Mouse (Mus musculus) monocyte, adult 2 months (primary cell): ENCODE results near the gene S1pr4.

Experiments
- DNase-seq, 2 experiments: peaks; one replicate each; pipeline ENCODE4 v3.0.0; 2022; ENCODE audit warnings: low spot score in 2 of 2, low read depth in 1 of 2

The S1pr4 gene

GRCm38 (mm10) chr10:81500032-81500431 is at the start of gene S1pr4:
Gene S1pr4, minus strand, starts transcription at chr10:81500132.
- no peak for DNase-seq

GRCm38 (mm10) chr10:81548944-81549343 is 49.0 kb upstream of the S1pr4 start:
- DNase-seq = no peak

- no peak for DNase-seq
Measured at GRCm38 (mm10) chr10:81546788-81547571, 47.0 kb upstream of the S1pr4 start.

DNA sequence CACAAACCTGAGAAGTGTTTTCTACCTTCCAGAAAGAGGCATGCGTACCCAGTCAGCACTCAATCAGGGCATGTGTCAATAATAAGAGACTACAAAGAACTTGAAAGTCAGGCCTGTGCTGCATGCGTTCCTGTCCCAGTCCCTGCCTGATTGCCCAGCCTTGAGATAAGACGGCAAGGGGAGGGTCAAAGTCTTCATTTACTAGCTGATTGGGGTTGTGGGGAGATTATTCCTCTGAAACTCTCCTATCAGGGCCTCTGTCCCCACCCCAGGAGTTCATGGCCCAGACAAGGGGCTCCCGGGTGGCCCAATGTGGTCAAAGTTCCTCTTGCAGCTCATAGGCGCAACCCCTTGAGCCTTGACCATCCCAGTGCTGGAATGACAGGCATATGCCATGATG is 46.4 kb upstream of the S1pr4 start:
- no peak for DNase-seq

DNA sequence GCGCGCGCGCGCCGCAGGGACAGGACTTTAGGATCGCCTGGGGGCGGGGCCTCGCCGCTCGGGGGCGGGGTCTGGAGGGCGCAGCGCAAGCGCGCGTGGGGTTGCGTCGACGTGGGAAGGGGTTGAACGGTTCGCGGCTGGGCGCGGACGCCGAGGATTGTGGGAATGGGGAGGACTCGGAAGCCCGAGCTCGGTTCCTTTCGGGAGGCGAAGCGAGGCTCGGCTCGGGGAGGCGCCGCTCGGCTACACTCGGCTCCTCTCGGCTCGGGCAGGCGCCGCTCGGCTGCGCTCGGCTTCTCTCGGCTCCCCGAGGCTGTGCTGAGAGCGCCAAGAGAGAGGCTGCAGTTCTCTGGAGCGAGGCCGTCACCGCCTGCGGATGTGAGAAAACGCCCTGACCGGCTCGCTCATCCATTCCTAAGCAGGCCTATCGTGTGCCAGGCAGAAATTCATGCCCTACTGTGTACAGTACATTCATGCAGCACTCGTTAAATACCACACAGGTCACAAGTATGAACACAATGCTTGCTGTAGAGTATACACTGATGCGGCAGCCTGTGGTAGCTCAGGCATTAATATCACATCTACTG is 45.3 kb upstream of the S1pr4 start, which contains the start of gene Gna11:
Gna11 (minus strand) TSS at position 30 of the 587 bp plus-strand sequence.
- peak; percentile 98 to 99 for DNase-seq

- no peak for DNase-seq
Measured at GRCm38 (mm10) chr10:81544296-81545160, 44.6 kb upstream of the S1pr4 start.

- DNase-seq = no peak
Measured at GRCm38 (mm10) chr10:81543633-81544032, 43.7 kb upstream of the S1pr4 start.

DNA sequence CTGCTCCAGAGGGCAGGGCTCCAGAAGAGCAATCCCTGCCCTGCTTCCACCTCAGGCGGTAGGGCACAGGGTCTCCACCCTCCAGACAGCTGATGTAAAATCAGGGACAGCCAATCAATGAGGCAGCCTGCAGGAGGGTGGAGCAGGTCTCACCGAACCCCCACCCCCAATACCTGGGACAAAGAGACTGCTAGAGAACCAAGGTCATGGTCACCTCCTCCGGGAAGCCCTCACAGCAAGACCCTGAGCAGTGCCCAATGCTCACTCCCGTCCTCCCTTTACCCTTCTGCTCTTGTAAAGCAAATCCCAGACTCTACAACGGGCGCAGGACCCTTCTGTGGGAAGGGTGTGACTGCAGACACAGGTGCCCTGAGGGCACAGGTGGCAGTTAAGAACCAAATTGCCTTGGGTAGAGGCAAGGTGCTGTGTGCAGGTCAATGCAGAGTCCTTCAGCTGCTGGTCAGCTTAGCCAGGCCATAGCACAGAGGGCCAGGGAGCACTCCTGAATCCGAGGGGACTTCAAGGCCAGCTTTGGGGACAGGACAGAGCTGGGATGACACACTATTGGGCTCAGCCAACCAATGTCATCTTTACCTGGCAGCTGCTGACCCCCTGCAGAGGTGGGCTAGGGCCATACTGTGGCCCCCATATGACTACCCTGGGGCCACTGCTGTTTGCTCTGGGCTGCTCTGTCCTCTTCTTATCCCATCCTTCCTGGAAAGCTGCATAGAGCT is 43.0 kb upstream of the S1pr4 start:
- DNase-seq = no peak

DNA sequence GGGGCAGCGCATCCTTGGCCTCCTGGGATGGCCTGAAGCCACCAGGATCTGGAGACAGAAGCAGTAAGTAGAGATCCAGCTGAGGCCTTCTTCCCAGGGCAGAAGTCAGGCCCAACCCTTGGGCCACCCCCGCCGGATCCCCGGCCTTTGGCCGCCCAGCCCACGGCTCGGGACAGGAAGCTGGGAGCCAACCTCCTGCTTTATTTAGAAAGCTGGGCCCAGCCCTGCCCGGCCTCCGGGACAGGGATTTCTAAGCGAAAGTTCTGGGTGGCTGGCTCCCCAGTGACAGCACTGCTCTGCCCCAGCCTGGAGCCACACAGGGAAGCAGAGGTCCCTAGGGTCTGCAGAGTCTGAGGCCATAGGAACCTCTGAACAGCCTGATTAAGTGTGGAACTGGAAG is 41.9 kb upstream of the S1pr4 start:
- no peak for DNase-seq

DNA sequence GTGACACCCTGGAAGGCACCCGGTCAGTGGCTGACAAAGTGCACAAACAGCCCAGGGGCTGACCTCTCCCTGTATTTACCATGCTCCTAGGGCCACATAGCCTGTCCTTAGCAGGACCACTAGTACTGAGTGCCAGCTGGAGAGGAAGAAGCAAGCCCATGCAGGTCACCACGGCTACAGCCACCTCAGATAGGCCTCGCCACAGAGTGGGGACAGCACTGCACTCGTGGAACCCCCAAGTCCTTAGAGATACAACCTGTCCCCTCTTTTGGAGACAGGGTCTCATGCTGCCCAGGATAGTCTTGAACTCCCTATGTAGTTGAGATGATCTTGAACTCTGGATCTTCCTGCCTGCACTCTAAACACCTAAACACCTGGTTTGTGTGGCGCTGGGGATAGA is 41.4 kb upstream of the S1pr4 start:
- no peak for DNase-seq

- DNase-seq = no peak
Measured at GRCm38 (mm10) chr10:81538321-81539048, 38.6 kb upstream of the S1pr4 start.

DNA sequence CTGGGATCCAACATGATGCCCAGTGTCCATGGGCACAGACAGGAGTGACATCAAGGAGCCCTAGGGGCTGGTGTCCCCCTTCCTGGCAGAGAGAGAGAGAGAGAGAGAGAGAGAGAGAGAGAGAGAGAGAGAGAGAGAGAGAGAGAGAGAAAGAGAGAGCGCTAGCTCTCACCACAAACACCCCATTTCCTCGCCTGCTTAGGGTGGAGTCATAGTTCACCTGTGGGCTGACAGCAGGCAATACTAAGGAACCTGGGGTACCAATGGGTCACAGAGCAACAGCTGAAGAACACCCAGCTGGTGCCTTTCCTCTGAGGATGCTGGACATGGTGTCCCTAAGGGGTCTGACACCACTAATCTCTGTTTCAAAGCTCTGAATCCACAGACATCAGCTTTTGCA is 37.5 kb upstream of the S1pr4 start:
- DNase-seq = no peak

DNA sequence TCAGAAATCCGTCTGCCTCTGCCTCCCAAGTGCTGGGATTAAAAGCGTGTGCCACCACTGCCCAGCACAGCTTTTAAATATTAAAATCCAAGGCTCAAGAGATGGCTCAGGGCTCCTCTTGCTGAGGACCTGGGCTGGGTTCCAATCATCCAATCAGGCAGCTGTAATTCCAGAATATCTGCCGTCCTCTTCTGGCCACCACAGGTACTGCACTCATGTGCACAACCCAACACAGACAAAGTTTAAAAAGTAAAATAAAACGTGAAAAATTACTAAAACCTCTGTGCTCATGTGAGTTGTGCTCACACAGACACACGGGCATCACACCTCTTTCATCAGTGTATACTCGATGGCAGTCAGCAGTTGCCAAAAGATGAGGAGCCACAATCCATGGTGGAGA is 36.8 kb upstream of the S1pr4 start:
- DNase-seq = no peak

DNA sequence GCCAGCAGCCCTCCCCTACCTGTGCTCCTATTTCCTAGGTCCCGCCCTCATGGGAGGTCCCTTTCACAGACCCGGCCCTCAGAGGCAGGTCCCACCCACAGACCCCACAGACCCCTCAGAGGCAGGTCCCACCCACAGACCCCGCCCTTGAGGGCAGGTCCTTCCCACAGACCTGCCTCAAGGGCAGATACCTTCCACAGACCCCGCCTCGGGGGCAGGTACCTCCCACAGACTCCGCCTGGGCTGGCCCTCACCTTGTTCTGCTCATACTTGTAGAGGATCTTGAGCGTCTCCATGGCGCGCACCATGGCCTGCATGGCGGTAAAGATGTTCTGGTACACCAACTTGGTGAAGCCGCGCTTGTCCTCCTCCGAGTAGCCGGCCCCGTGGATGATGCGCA is 34.9 kb upstream of the S1pr4 start:
- DNase-seq = no peak

- DNase-seq = peak in 1 of 2 experiments; percentile 79
Measured at GRCm38 (mm10) chr10:81526779-81527178, 26.8 kb upstream of the S1pr4 start.

- no peak for DNase-seq
Measured at GRCm38 (mm10) chr10:81525017-81525694, 25.2 kb upstream of the S1pr4 start.

- DNase-seq = peak in 1 of 2 experiments; percentile 26
Measured at GRCm38 (mm10) chr10:81524051-81524605, 24.2 kb upstream of the S1pr4 start, which contains the start of gene Gna15. Gene Gna15, minus strand, starts transcription at chr10:81524225.

DNA sequence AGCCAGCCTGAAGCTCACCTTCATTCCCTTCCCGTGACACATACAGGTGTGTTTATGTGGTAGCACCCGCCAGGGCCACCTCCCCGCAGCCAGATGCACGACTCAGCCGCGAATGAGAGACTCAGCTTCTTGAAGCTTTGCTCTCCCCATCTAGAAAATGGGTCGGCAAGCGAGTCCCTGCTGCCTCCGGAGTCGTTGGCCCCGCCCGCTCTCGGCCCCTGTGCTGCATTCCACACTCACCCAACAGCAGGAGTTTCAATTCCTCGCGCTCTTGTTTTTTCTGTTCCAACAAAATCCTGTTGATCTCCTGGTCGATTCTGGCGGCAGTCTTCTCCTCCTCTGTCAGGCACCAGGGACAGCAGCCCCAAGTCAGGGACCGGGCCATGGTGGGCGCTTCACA is 23.6 kb upstream of the S1pr4 start:
- no peak for DNase-seq

GRCm38 (mm10) chr10:81523142-81523541 is 23.2 kb upstream of the S1pr4 start:
- no peak for DNase-seq
